Mouse (Mus musculus) heart, postnatal 4 days (tissue): Measurements from ENCODE around the gene Gm18336. TPM values are rescaled to one million over a fixed set of nuclear protein-coding genes. Genes with fewer than 3 reads are reported as not detected.
"Not testable (repeated sequence)": the region's sequence is repeated elsewhere in the genome, so short reads cannot be mapped to it uniquely, and the experiment has no call there.

Experiments
- DNase-seq: peaks from one replicate; pipeline ENCODE4 v3.0.0; 2021
- total RNA-seq, 2 experiments: library from RNA; stranded (reverse); gene quantifications; 2 replicates each; pipeline ENCODE4 v1.2.3; 2021

Gene Gm18336
- not detected for total RNA-seq

- not testable (repeated sequence) for DNase-seq
These were observed at the start of gene Gm18336 for GRCm38 (mm10) chrX:73398636-73399035. TSS of gene Gm18336 (minus strand) at chrX:73398736.

GRCm38 (mm10) chrX:73441428-73441827 is 42.9 kb upstream of the Gm18336 start:
- no peak for DNase-seq

GRCm38 (mm10) chrX:73435252-73435651 is 36.7 kb upstream of the Gm18336 start, which contains the start of gene Trex2:
TSS of gene Trex2 (minus strand) at chrX:73435344.
- no peak for DNase-seq

GRCm38 (mm10) chrX:73432850-73433249 is 34.3 kb upstream of the Gm18336 start:
- no peak for DNase-seq

GRCm38 (mm10) chrX:73430036-73430435 is 31.5 kb upstream of the Gm18336 start:
- no peak for DNase-seq

GRCm38 (mm10) chrX:73412767-73413166 is 14.2 kb upstream of the Gm18336 start:
- no peak for DNase-seq

GRCm38 (mm10) chrX:73410880-73411517 is 12.5 kb upstream of the Gm18336 start, which contains the start of gene Zfp92:
TSS of gene Zfp92 (plus strand) at chrX:73411096.
- no peak for DNase-seq

GRCm38 (mm10) chrX:73401616-73402015 is 3.1 kb upstream of the Gm18336 start:
- DNase-seq: no peak

GRCm38 (mm10) chrX:73400951-73401350 is 2.4 kb upstream of the Gm18336 start:
- no peak for DNase-seq

- DNase-seq: no peak
These were observed 2.1 kb downstream of the Gm18336 start for GRCm38 (mm10) chrX:73396446-73396845.

- DNase-seq: no peak
These were observed 7.1 kb downstream of the Gm18336 start for GRCm38 (mm10) chrX:73391481-73391880.

GRCm38 (mm10) chrX:73384924-73385323 is 13.6 kb downstream of the Gm18336 start:
- DNase-seq: no peak

GRCm38 (mm10) chrX:73384419-73384818 is 14.1 kb downstream of the Gm18336 start:
- no peak for DNase-seq

GRCm38 (mm10) chrX:73363291-73363690 is 35.2 kb downstream of the Gm18336 start:
- DNase-seq: no peak

- no peak for DNase-seq
These were observed 41.8 kb downstream of the Gm18336 start for GRCm38 (mm10) chrX:73356719-73357118.

- no peak for DNase-seq
These were observed 42.4 kb downstream of the Gm18336 start for GRCm38 (mm10) chrX:73356163-73356562.

Other genes with a start within 250 kb of the Gm18336 start
- not detected for gene Xlr5b, start 249.9 kb downstream of the Gm18336 start, total RNA-seq
- not detected for gene DXBay18, start 249.3 kb downstream of the Gm18336 start, total RNA-seq
- not detected for gene Spin2d, start 221.7 kb downstream of the Gm18336 start, total RNA-seq
- 1 to 10 TPM in 1 of 2 experiments, under 1 TPM in 1; 0.92 to 6.2 TPM for gene Xlr3b, start 206.5 kb downstream of the Gm18336 start, total RNA-seq
- 1 to 10 TPM in 1 of 2 experiments, under 1 TPM in 1; 0.20 to 1.3 TPM for gene Xlr4b, start 184.4 kb downstream of the Gm18336 start, total RNA-seq
- 1 to 10 TPM; 7.1 to 7.2 TPM for gene F8a, start 170.4 kb downstream of the Gm18336 start, total RNA-seq
- not detected for gene Xlr4c, start 155.6 kb downstream of the Gm18336 start, total RNA-seq
- gene Xlr3c, start 133.3 kb downstream of the Gm18336 start, total RNA-seq: not detected
- not detected for gene Xlr5a, start 105.8 kb downstream of the Gm18336 start, total RNA-seq
- gene Xlr5c, start 105.8 kb downstream of the Gm18336 start, total RNA-seq: not detected
- not detected for gene Gm45015, start 61.9 kb downstream of the Gm18336 start, total RNA-seq
- gene Zfp275, start 56.1 kb downstream of the Gm18336 start, total RNA-seq: 10 to 100 TPM; 12.2 to 12.3 TPM
- gene Zfp92, start 12.4 kb upstream of the Gm18336 start, total RNA-seq: not detected
- not detected for gene Trex2, start 36.6 kb upstream of the Gm18336 start, total RNA-seq
- 10 to 100 TPM; 27.4 to 27.7 TPM for gene Haus7, start 60.3 kb upstream of the Gm18336 start, total RNA-seq
- 100 to 1,000 TPM; 286 to 313 TPM for gene Bgn, start 84.9 kb upstream of the Gm18336 start, total RNA-seq
- gene Atp2b3, start 104.3 kb upstream of the Gm18336 start, total RNA-seq: under 1 TPM; 0.12 to 0.32 TPM
- gene Dusp9, start 240.7 kb upstream of the Gm18336 start, total RNA-seq: under 1 TPM; 0.18 to 0.19 TPM